Mouse (Mus musculus): ENCODE data around the gene Polrmt. TPM values are rescaled to one million over a fixed set of nuclear protein-coding genes. Genes with fewer than 3 reads are reported as not detected.

The Polrmt gene
- total and polyA plus RNA-seq, 2 experiments from 2014 or later = 32.5 to 43.2 TPM

- ATAC-seq (ENCODE audit: low FRiP score) (no peak), DNase-seq (ENCODE audit: low spot score) (peak; percentile 62)
- TF ChIP-seq CTCF (IDR thresholded peaks at IDR 0.05) = peak; percentile 76
Observed at GRCm38 (mm10) chr10:79695231-79696128, 50.9 kb downstream of the Polrmt start.

GRCm38 (mm10) chr10:79694379-79694655, 52.1 kb downstream of the Polrmt start:
- Histone ChIP-seq H3K9ac (replicated peaks; ENCODE audit: low read length, poor library complexity, severe bottlenecking) (no peak overlapping the region), H3K27ac (ENCODE audit: low read depth, low read length) (no peak overlapping the region), H3K27me3 (ENCODE audit: insufficient read depth, low read length) (no peaks in the 10 kb centered on the region), H3K4me2 (ENCODE audit: low read depth, low read length, poor library complexity, severe bottlenecking) (no peak overlapping the region), H3K36me3 (ENCODE audit: insufficient read depth, low read length) (peaks cover under 1% of the 10 kb centered on the region; the same call in 1 of the 2 replicates), H3K4me1 (ENCODE audit: insufficient read depth, low read length) (no peaks in the 10 kb centered on the region), H3K9me3 (ENCODE audit: low read length) (no peaks in the 10 kb centered on the region), H3K4me3 (ENCODE audit: low read depth, low read length) (no peak overlapping the region)
- TF ChIP-seq CTCF (IDR thresholded peaks at IDR 0.05) = no peak
- ATAC-seq (ENCODE audit: low FRiP score) (no peak), DNase-seq (ENCODE audit: low spot score) (no peak)
- WGBS = 82% methylated on average over 6 of the region's 6 CpGs

More at GRCm38 (mm10) chr10:79695231-79696128, 50.9 kb downstream of the Polrmt start:
- H3K4me3 ChIP-seq (ENCODE audit: low read depth, low read length) = no peak overlapping the region
- 65% methylated on average over 13 of the region's 13 CpGs for WGBS
- H3K9ac ChIP-seq (replicated peaks; ENCODE audit: low read length, poor library complexity, severe bottlenecking) = no peak overlapping the region
- H3K27ac ChIP-seq (ENCODE audit: low read depth, low read length) = no peak overlapping the region
- no peaks in the 10 kb centered on the region for H3K9me3 ChIP-seq (ENCODE audit: low read length)
- no peaks in the 10 kb centered on the region for H3K36me3 ChIP-seq (ENCODE audit: insufficient read depth, low read length)
- no peaks in the 10 kb centered on the region for H3K4me1 ChIP-seq (ENCODE audit: insufficient read depth, low read length)
- no peak overlapping the region for H3K4me2 ChIP-seq (ENCODE audit: low read depth, low read length, poor library complexity, severe bottlenecking)
- H3K27me3 ChIP-seq (ENCODE audit: insufficient read depth, low read length) = no peaks in the 10 kb centered on the region

GRCm38 (mm10) chr10:79693580-79694378, 52.6 kb downstream of the Polrmt start:
- Histone ChIP-seq H3K9me3 (ENCODE audit: low read length) (no peaks in the 10 kb centered on the region), H3K4me3 (ENCODE audit: low read depth, low read length) (no peak overlapping the region), H3K27me3 (ENCODE audit: insufficient read depth, low read length) (no peaks in the 10 kb centered on the region), H3K4me2 (ENCODE audit: low read depth, low read length, poor library complexity, severe bottlenecking) (no peak overlapping the region), H3K36me3 (ENCODE audit: insufficient read depth, low read length) (peaks cover 6% of the 10 kb centered on the region), H3K27ac (ENCODE audit: low read depth, low read length) (no peak overlapping the region), H3K4me1 (ENCODE audit: insufficient read depth, low read length) (no peaks in the 10 kb centered on the region), H3K9ac (replicated peaks; ENCODE audit: low read length, poor library complexity, severe bottlenecking) (no peak overlapping the region)
- 79% methylated on average over 12 of the region's 12 CpGs for WGBS
- DNase-seq (ENCODE audit: low spot score) (no peak), ATAC-seq (ENCODE audit: low FRiP score) (no peak)
- no peak for TF ChIP-seq CTCF (IDR thresholded peaks at IDR 0.05)

GRCm38 (mm10) chr10:79691986-79692548, 54.3 kb downstream of the Polrmt start:
- Histone ChIP-seq H3K9me3 (ENCODE audit: low read length) (no peaks in the 10 kb centered on the region), H3K4me3 (ENCODE audit: low read depth, low read length) (no peak overlapping the region), H3K27me3 (ENCODE audit: insufficient read depth, low read length) (no peaks in the 10 kb centered on the region), H3K36me3 (ENCODE audit: insufficient read depth, low read length) (peaks cover 20% of the 10 kb centered on the region), H3K4me2 (ENCODE audit: low read depth, low read length, poor library complexity, severe bottlenecking) (no peak overlapping the region), H3K9ac (replicated peaks; ENCODE audit: low read length, poor library complexity, severe bottlenecking) (no peak overlapping the region), H3K27ac (ENCODE audit: low read depth, low read length) (no peak overlapping the region), H3K4me1 (ENCODE audit: insufficient read depth, low read length) (no peaks in the 10 kb centered on the region)
- WGBS = 98% methylated on average over 2 of the region's 2 CpGs
- peak; percentile 46 for TF ChIP-seq CTCF (IDR thresholded peaks at IDR 0.05)
- DNase-seq (ENCODE audit: low spot score) (no peak), ATAC-seq (ENCODE audit: low FRiP score) (no peak)

GRCm38 (mm10) chr10:79689178-79689577, 57.2 kb downstream of the Polrmt start:
- TF ChIP-seq CTCF (IDR thresholded peaks at IDR 0.05) = no peak
- no peak overlapping the region for H3K4me2 ChIP-seq (ENCODE audit: low read depth, low read length, poor library complexity, severe bottlenecking)
- H3K4me3 ChIP-seq (ENCODE audit: low read depth, low read length) = no peak overlapping the region
- H3K9ac ChIP-seq (replicated peaks; ENCODE audit: low read length, poor library complexity, severe bottlenecking) = no peak overlapping the region
- H3K9me3 ChIP-seq (ENCODE audit: low read length) = no peaks in the 10 kb centered on the region
- no peak overlapping the region for H3K27ac ChIP-seq (ENCODE audit: low read depth, low read length)
- no peak for DNase-seq (ENCODE audit: low spot score)
- H3K27me3 ChIP-seq (ENCODE audit: insufficient read depth, low read length) = no peaks in the 10 kb centered on the region
- ATAC-seq (ENCODE audit: low FRiP score) = no peak
- peaks cover 45% of the 10 kb centered on the region for H3K36me3 ChIP-seq (ENCODE audit: insufficient read depth, low read length)
- H3K4me1 ChIP-seq (ENCODE audit: insufficient read depth, low read length) = 0 out of 2 replicates have a peak, but pooled peaks cover under 1% of the 10 kb centered on the region
- 98% methylated on average over 3 of the region's 3 CpGs for WGBS
